Mouse (Mus musculus): ENCODE measurements around the gene Olfr707.

DNA sequence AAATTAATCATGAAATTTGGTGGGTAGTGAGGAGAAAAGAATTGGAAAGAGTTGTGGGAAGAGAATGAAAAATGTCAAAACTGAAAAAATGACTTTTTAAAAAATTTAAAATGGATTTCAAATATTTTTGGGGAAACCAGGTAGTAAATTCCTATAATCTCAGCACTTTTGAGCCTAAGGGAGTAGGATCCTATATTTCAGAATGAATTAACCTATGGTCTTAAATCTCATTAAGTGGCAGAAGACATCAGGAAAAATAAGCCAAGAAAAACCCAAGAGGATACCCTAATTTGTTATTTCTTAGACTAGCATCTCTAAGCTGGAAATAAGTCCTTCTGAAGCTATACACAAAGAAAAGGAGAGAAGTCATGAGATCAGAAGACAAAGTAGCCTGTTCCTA, 38.2 kb downstream of the Olfr707 start, which contains the start of gene Olfr704:
- TF ChIP-seq CTCF (IDR thresholded peaks at IDR 0.05; ENCODE audit: low read depth) (no peak), EP300 (IDR thresholded peaks at IDR 0.05; ENCODE audit: low read depth) (no peak)
